ENCODE assay signal across 21 mouse cellular contexts in the genomic region with DNA sequence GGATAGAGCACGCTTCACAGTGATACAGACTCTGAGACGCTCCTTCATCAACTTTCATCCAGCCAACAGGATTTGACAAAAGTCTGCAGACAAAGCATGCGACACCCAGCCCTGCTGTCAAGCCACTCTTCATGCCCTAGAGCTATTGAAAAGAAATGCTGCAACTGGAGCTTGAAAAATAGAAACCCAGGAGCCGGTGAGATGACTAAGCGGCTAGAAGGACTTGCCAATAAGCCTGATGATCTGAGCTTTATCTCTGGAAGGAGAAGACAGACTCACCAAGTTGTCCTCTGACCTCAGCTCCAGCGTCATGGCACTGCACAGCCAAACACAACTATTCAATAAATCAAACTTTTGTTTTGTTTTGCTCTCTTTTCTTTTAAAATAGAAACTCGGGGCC. TPM values are rescaled to one million over a fixed set of nuclear protein-coding genes. Genes with fewer than 3 reads are reported as not detected.
A peak's percentile ranks its signal among the peaks of the same experiment; 100 is the strongest.
DNase-seq lines count a peak whose midpoint lies in the region; ATAC-seq lines count a peak whose summit lies in the region.
"Had no signal": no experiment of that assay in that cellular context is flagged by ENCODE, and none has a peak within 500 bp of the region (broad histone marks: within the 10 kb centered on the region; RNA-seq: fewer than 3 reads in every experiment).

No protein-coding gene starts in this region.

- 76% methylated on average over 7 of the region's 7 CpGs for WGBS in embryonic facial prominence, embryonic 14.5 days
- WGBS in embryonic facial prominence, embryonic 10.5 days: 78% methylated on average over 7 of the region's 7 CpGs

- H3K27me3 ChIP-seq in embryonic facial prominence, embryonic 14.5 days (replicated peaks; ENCODE audit: control insufficient read depth, insufficient read depth, low read length): no peaks in the 10 kb centered on the region
- H3K27me3 ChIP-seq in embryonic facial prominence, embryonic 10.5 days (replicated peaks; ENCODE audit: low read depth, poor library complexity, severe bottlenecking): no peaks in the 10 kb centered on the region
- H3K27me3 ChIP-seq: embryonic facial prominence, embryonic 12.5 days; forebrain, embryonic 12.5 days; heart, embryonic 12.5 days; hindbrain, embryonic 12.5 days had no signal

- no peak for ATAC-seq in embryonic facial prominence, embryonic 14.5 days (ENCODE audit: low read depth)
- ATAC-seq in megakaryocyte, adult 5-6 weeks (ENCODE audit: poor library complexity, severe bottlenecking): no peak
- ATAC-seq: forebrain, embryonic 16.5 days; hindbrain, embryonic 16.5 days; inflammation-experienced regulatory T-cells, adult 6 months; intestine, postnatal 0 days had no signal

- intact Hi-C loops in heart, postnatal 36 days (cut with DNase I): no loop called here

- no peaks in the 10 kb centered on the region for H3K4me1 ChIP-seq in embryonic facial prominence, embryonic 14.5 days (ENCODE audit: control insufficient read depth, insufficient read depth, low read length)
- H3K4me1 ChIP-seq in embryonic facial prominence, embryonic 10.5 days: peaks cover 3% of the 10 kb centered on the region; the same call in 1 of the 2 replicates
- H3K4me1 ChIP-seq: embryonic facial prominence, embryonic 12.5 days; forebrain, embryonic 12.5 days; heart, embryonic 12.5 days; hindbrain, embryonic 12.5 days had no signal

- H3K36me3 ChIP-seq in embryonic facial prominence, embryonic 14.5 days (ENCODE audit: control insufficient read depth, insufficient read depth, low read length): no peaks in the 10 kb centered on the region
- H3K36me3 ChIP-seq in embryonic facial prominence, embryonic 10.5 days (replicated peaks): no peaks in the 10 kb centered on the region
- H3K36me3 ChIP-seq: embryonic facial prominence, embryonic 12.5 days; forebrain, embryonic 12.5 days; heart, embryonic 12.5 days; hindbrain, embryonic 12.5 days had no signal

- H3K4me3 ChIP-seq in embryonic facial prominence, embryonic 14.5 days (ENCODE audit: low read depth, low read length): no peak overlapping the region
- H3K4me3 ChIP-seq in embryonic facial prominence, embryonic 10.5 days: no peak overlapping the region
- H3K4me3 ChIP-seq: embryonic facial prominence, embryonic 12.5 days; forebrain, embryonic 12.5 days; gastrocnemius, adult 2 months; heart, embryonic 12.5 days; hindbrain, embryonic 12.5 days had no signal

- H3K9ac ChIP-seq in embryonic facial prominence, embryonic 14.5 days (ENCODE audit: low read depth, low read length): no peak overlapping the region
- H3K9ac ChIP-seq: embryonic facial prominence, embryonic 12.5 days; forebrain, embryonic 12.5 days; heart, embryonic 12.5 days; hindbrain, embryonic 12.5 days had no signal

- H3K9me3 ChIP-seq in embryonic facial prominence, embryonic 14.5 days (ENCODE audit: control insufficient read depth, low read length): 0 out of 2 replicates have a peak, but pooled peaks cover 8% of the 10 kb centered on the region
- H3K9me3 ChIP-seq in embryonic facial prominence, embryonic 10.5 days: 0 out of 2 replicates have a peak, but pooled peaks cover 3% of the 10 kb centered on the region
- H3K9me3 ChIP-seq: embryonic facial prominence, embryonic 12.5 days; forebrain, embryonic 12.5 days had no signal

- H3K4me2 ChIP-seq in embryonic facial prominence, embryonic 14.5 days (ENCODE audit: low read depth, low read length): no peak overlapping the region
- H3K4me2 ChIP-seq: embryonic facial prominence, embryonic 12.5 days; forebrain, embryonic 12.5 days; heart, embryonic 12.5 days; hindbrain, embryonic 12.5 days had no signal

- H3K27ac ChIP-seq in embryonic facial prominence, embryonic 14.5 days (replicated peaks; ENCODE audit: low read depth, low read length): no peak overlapping the region
- no peak overlapping the region for H3K27ac ChIP-seq in embryonic facial prominence, embryonic 10.5 days (replicated peaks)
- H3K27ac ChIP-seq: embryonic facial prominence, embryonic 12.5 days; forebrain, embryonic 12.5 days; gastrocnemius, adult 2 months; hindbrain, embryonic 12.5 days had no signal

- peak; percentile 14 for DNase-seq in embryonic facial prominence, embryonic 14.5 days (ENCODE audit: low spot score)
- no peak for DNase-seq in embryonic facial prominence, embryonic 10.5 days (ENCODE audit: low spot score)
- peak; percentile 64 for DNase-seq in Muller cell, postnatal 12 days (ENCODE audit: inconsistent ontology term)
- peak; percentile 41 for DNase-seq in adrenal gland, adult 8-10 months
- DNase-seq in adrenal gland, postnatal 36 days: peak; percentile 41 to 42
- DNase-seq in heart, postnatal 36 days: no peak
- DNase-seq in spleen, postnatal 4 days (ENCODE audit: low spot score in 2 of 2): no peak
- DNase-seq: cerebellum, adult 2 months; cerebellum, postnatal 10 days; gastrocnemius, adult 2 months; gastrocnemius, postnatal 25 days; kidney, adult 8-10 months had no signal

RNA-seq across cellular contexts. Expression of gene Spred2, which starts 54.0 kb away (rescaled TPM):
- 7.7 and 8.7 TPM in 2 replicates for polyA plus RNA-seq in embryonic facial prominence, embryonic 14.5 days (2014; fragmentation: Nextera tagmentation; extraction: Ambion mirVana)
- polyA plus RNA-seq in embryonic facial prominence, embryonic 10.5 days (2016; fragmentation: Nextera tagmentation; extraction: Ambion mirVana): 8.3 and 8.6 TPM in 2 replicates
- 10 to 100 TPM; 31.6 to 39.9 (median 37.2) TPM for total RNA-seq in adrenal gland, adult 8-10 months (2022)
- 10 to 100 TPM; 32.0 to 38.0 TPM for total RNA-seq in adrenal gland, postnatal 36 days (2021)
- 10 to 100 TPM; 23.4 to 28.4 TPM for total RNA-seq in heart, postnatal 36 days (2021)
- 7.0 and 7.6 TPM in 2 replicates for total RNA-seq in megakaryocyte, adult 5-6 weeks (2015)
- total RNA-seq in megakaryocyte, adult 5-6 weeks (2017): 2.3 and 2.4 TPM in 2 replicates

Comparison
In these comparisons a context has a peak if more than half of its experiments do, and no peak if none do; other contexts are left out.
1. DNase-seq: peak in embryonic facial prominence, embryonic 14.5 days (single experiment), Muller cell, postnatal 12 days (single experiment), adrenal gland, adult 8-10 months (single experiment) and adrenal gland, postnatal 36 days (2 of 2); none in embryonic facial prominence, embryonic 10.5 days (single experiment), heart, postnatal 36 days (0 of 2) and spleen, postnatal 4 days (0 of 2).